Mouse (Mus musculus) v-Abl transformed pro-B cells (cell line): ENCODE data around the gene Kcng1.

Source experiments
- in situ Hi-C, 2 experiments: fragments of 400-800 bp; cut with MboI; formaldehyde crosslinking; loops; one replicate each; pipeline ENCODE4 v1.15.1; 2025; ENCODE audit not compliant: unreplicated experiment in 2 of 2

Kcng1 gene

GRCm38 (mm10) chr2:168268033-168268432, 13.5 kb downstream of the Kcng1 start:
- in situ Hi-C loops, result loop anchor here (25.0 kb wide), 1 partner anchor 669 kb away; no protein-coding TSS in a partner anchor

GRCm38 (mm10) chr2:168260900-168261299, 20.6 kb downstream of the Kcng1 start:
- in situ Hi-C loops, result loop anchor here (25.0 kb wide), 1 partner anchor 676 kb away; no protein-coding TSS in a partner anchor

GRCm38 (mm10) chr2:168260124-168260523, 21.4 kb downstream of the Kcng1 start:
- in situ Hi-C loops, result loop anchor here (25.0 kb wide), 1 partner anchor 677 kb away; no protein-coding TSS in a partner anchor

GRCm38 (mm10) chr2:168259046-168259445, 22.5 kb downstream of the Kcng1 start:
- in situ Hi-C loops, result loop anchor here (10.0 to 25.0 kb wide), 2 partner anchors 186 to 678 kb away; no protein-coding TSS in a partner anchor

- in situ Hi-C loops, result loop anchor here (10.0 to 25.0 kb wide), 2 partner anchors 188 to 680 kb away; no protein-coding TSS in a partner anchor
Measured at GRCm38 (mm10) chr2:168257188-168257587, 24.3 kb downstream of the Kcng1 start.

- in situ Hi-C loops, result loop anchor here (10.0 to 25.0 kb wide), 2 partner anchors 188 to 681 kb away; no protein-coding TSS in a partner anchor
Measured at GRCm38 (mm10) chr2:168256506-168256905, 25.0 kb downstream of the Kcng1 start.

- in situ Hi-C loops, result loop anchor here (5.0 to 25.0 kb wide), 4 partner anchors 188 to 1843 kb away; no protein-coding TSS in a partner anchor
Measured at GRCm38 (mm10) chr2:168253822-168254221, 27.7 kb downstream of the Kcng1 start.

GRCm38 (mm10) chr2:168252639-168253292, 28.8 kb downstream of the Kcng1 start:
- in situ Hi-C loops, result loop anchor here (5.0 to 25.0 kb wide), 4 partner anchors 190 to 1845 kb away; no protein-coding TSS in a partner anchor

GRCm38 (mm10) chr2:168250270-168250669, 31.3 kb downstream of the Kcng1 start:
- in situ Hi-C loops, result loop anchor here (5.0 to 25.0 kb wide), 4 partner anchors 192 to 1847 kb away; no protein-coding TSS in a partner anchor

GRCm38 (mm10) chr2:168248856-168249245, 32.7 kb downstream of the Kcng1 start:
- in situ Hi-C loops, result no loop called here

- in situ Hi-C loops, result no loop called here
Measured at GRCm38 (mm10) chr2:168248167-168248855, 33.2 kb downstream of the Kcng1 start.

GRCm38 (mm10) chr2:168245571-168245970, 36.0 kb downstream of the Kcng1 start:
- in situ Hi-C loops, result no loop called here

GRCm38 (mm10) chr2:168243278-168243677, 38.3 kb downstream of the Kcng1 start:
- in situ Hi-C loops, result no loop called here

- in situ Hi-C loops, result no loop called here
Measured at GRCm38 (mm10) chr2:168242841-168243240, 38.7 kb downstream of the Kcng1 start.

- in situ Hi-C loops, result no loop called here
Measured at GRCm38 (mm10) chr2:168238335-168238734, 43.2 kb downstream of the Kcng1 start.

- in situ Hi-C loops, result no loop called here
Measured at GRCm38 (mm10) chr2:168233286-168233685, 48.2 kb downstream of the Kcng1 start.

GRCm38 (mm10) chr2:168231471-168231829, 50.1 kb downstream of the Kcng1 start:
- in situ Hi-C loops, result no loop called here

GRCm38 (mm10) chr2:168230773-168231470, 50.6 kb downstream of the Kcng1 start:
- in situ Hi-C loops, result no loop called here

- in situ Hi-C loops, result no loop called here
Measured at GRCm38 (mm10) chr2:168230026-168230728, 51.4 kb downstream of the Kcng1 start, which contains the start of the genes Gm20716, Dpm1 and Mocs3. Gm20716 (minus strand) TSS chr2:168230364. Dpm1 (minus strand) TSS chr2:168230591. Mocs3 (plus strand) TSS chr2:168230622.
